Mouse (Mus musculus) urinary bladder, postnatal 10 days (tissue): Measurements from ENCODE around the gene Kcnip1.

ENCODE experiments used
- DNase-seq: peaks from one replicate; pipeline ENCODE4 v3.0.0; 2022; ENCODE audit warnings: low spot score

Kcnip1 gene

GRCm38 (mm10) chr11:33992938-33993337, at the start of gene Kcnip1:
Gene Kcnip1 (minus strand): TSS chr11:33993152.
- no peak for DNase-seq

- DNase-seq, result no peak
These were observed 47.1 kb upstream of the Kcnip1 start for GRCm38 (mm10) chr11:34040061-34040460.

GRCm38 (mm10) chr11:34035909-34036658, 43.1 kb upstream of the Kcnip1 start:
- DNase-seq, result no peak

GRCm38 (mm10) chr11:34034794-34035193, 41.8 kb upstream of the Kcnip1 start:
- DNase-seq, result no peak

GRCm38 (mm10) chr11:34034008-34034505, 41.1 kb upstream of the Kcnip1 start:
- no peak for DNase-seq

- DNase-seq, result no peak
These were observed 38.3 kb upstream of the Kcnip1 start for GRCm38 (mm10) chr11:34031015-34031805.

GRCm38 (mm10) chr11:34029658-34030057, 36.7 kb upstream of the Kcnip1 start:
- DNase-seq, result no peak

- DNase-seq, result no peak
These were observed 32.1 kb upstream of the Kcnip1 start for GRCm38 (mm10) chr11:34025091-34025490.

GRCm38 (mm10) chr11:34012007-34012652, 19.2 kb upstream of the Kcnip1 start:
- DNase-seq, result no peak

GRCm38 (mm10) chr11:34010859-34011172, 17.9 kb upstream of the Kcnip1 start:
- no peak for DNase-seq

- DNase-seq, result no peak
These were observed 17.3 kb upstream of the Kcnip1 start for GRCm38 (mm10) chr11:34010133-34010858.

- no peak for DNase-seq
These were observed 16.6 kb upstream of the Kcnip1 start for GRCm38 (mm10) chr11:34009316-34010087.

GRCm38 (mm10) chr11:34008702-34009101, 15.8 kb upstream of the Kcnip1 start:
- DNase-seq, result no peak

GRCm38 (mm10) chr11:34008214-34008613, 15.3 kb upstream of the Kcnip1 start:
- DNase-seq, result no peak

- no peak for DNase-seq
These were observed 14.7 kb upstream of the Kcnip1 start for GRCm38 (mm10) chr11:34007616-34008015.

- no peak for DNase-seq
These were observed 9.6 kb upstream of the Kcnip1 start for GRCm38 (mm10) chr11:34002593-34002965.

GRCm38 (mm10) chr11:34001938-34002592, 9.1 kb upstream of the Kcnip1 start:
- no peak for DNase-seq

GRCm38 (mm10) chr11:34000416-34000815, 7.5 kb upstream of the Kcnip1 start:
- DNase-seq, result no peak

GRCm38 (mm10) chr11:33998244-33998643, 5.3 kb upstream of the Kcnip1 start:
- DNase-seq, result no peak

- DNase-seq, result no peak
These were observed 544 bp upstream of the Kcnip1 start for GRCm38 (mm10) chr11:33993496-33993895.

GRCm38 (mm10) chr11:33990002-33990401, 3.0 kb downstream of the Kcnip1 start:
- no peak for DNase-seq
